Mouse (Mus musculus): ENCODE measurements at regions not wholly inside any gene's neighbourhood (a gene's known extent, or its start where the extent isn't known, plus 50 kb on each side); places are given as distances from the start of the nearest gene placed in this dataset.
A peak's percentile ranks its signal among the peaks of the same experiment; 100 is the strongest.
"Not testable (repeated sequence)": the region's sequence is repeated elsewhere in the genome, so short reads cannot be mapped to it uniquely, and the experiment has no call there.

- no peak for DNase-seq (ENCODE audit: low read depth)
Observed at GRCm38 (mm10) chr1:189156906-189157305, 149.3 kb upstream of the Kctd3 start.

GRCm38 (mm10) chr1:189154376-189154775 lies 146.7 kb upstream of the Kctd3 start:
- no peak for DNase-seq (ENCODE audit: low read depth)

GRCm38 (mm10) chr1:189153150-189153549 lies 145.5 kb upstream of the Kctd3 start:
- DNase-seq (ENCODE audit: low read depth) = no peak

DNA sequence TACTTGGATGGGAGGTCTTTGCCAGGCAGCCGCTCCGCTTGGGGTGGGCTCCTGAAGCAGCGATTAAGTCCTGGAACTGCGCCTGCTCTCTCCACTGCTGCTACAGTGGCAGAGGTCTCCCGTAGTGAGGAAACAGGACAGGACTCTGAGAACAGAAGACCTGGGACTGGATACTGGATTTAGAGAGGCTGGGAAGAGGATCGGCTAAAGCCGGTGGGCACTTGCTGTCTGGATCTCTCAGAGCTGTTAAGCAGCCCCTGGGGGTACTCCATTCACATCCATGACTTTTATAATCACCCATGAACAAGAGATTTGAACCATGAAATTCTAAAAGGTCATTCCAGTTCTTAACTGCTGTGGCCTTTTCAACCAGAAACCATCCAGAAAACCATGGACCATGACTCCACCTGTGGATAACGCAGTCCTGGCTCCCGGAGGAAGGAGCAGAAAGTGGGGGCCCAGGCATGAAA lies 135.4 kb upstream of the Kctd3 start:
- DNase-seq (ENCODE audit: low read depth) = no peak

- no peak for DNase-seq (ENCODE audit: low read depth)
Observed at GRCm38 (mm10) chr1:189142551-189142950, 134.9 kb upstream of the Kctd3 start.

DNA sequence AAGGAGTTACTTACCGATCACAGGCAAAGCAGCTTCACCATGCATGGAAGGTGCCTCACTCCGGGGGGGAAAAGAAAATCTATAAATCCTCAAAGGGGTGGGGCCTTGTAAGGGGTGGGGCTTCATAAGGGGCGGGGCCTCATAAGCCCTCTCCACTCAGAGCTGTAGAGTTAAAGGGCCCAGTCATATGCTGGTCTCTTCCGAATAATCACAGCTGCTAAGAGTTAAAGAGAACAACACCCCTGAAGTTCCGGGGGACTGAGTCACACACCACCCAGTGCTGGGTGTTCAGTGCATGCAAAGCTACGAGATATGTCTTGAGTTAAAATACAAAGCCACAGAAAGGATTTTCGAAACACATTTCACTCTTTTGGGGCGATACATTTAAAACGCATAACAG lies 134.1 kb upstream of the Kctd3 start:
- DNase-seq (ENCODE audit: low read depth) = peak; percentile 81

GRCm38 (mm10) chr1:189136731-189137385 lies 129.2 kb upstream of the Kctd3 start:
- DNase-seq (ENCODE audit: low read depth) = no peak

GRCm38 (mm10) chr1:189135826-189136225 lies 128.2 kb upstream of the Kctd3 start:
- DNase-seq (ENCODE audit: low read depth) = no peak

- no peak for DNase-seq (ENCODE audit: low read depth)
Observed at GRCm38 (mm10) chr1:189128706-189129105, 121.1 kb upstream of the Kctd3 start.

DNA sequence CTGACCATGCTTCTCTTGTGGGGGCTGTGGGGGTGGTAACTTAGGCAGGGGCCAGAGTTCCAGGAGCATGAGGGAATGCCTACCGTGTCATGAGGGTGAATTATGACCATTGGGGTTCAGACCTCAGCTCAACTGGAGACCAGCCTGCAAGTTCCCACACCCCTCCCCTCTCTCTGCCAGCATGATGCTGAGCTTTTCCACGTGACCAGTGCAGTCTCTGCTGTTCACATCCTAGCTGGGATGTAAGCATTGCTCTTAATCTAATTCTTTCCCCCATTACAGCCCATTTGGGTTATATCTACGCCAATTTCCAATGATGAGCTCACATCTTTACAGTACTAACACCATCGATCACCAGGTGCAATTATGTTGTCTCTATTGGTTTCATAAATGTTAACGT lies 120.6 kb upstream of the Kctd3 start:
- not testable (repeated sequence) for DNase-seq (ENCODE audit: low read depth)

- DNase-seq (ENCODE audit: low read depth) = no peak
Observed at GRCm38 (mm10) chr1:189127367-189127766, 119.7 kb upstream of the Kctd3 start.

DNA sequence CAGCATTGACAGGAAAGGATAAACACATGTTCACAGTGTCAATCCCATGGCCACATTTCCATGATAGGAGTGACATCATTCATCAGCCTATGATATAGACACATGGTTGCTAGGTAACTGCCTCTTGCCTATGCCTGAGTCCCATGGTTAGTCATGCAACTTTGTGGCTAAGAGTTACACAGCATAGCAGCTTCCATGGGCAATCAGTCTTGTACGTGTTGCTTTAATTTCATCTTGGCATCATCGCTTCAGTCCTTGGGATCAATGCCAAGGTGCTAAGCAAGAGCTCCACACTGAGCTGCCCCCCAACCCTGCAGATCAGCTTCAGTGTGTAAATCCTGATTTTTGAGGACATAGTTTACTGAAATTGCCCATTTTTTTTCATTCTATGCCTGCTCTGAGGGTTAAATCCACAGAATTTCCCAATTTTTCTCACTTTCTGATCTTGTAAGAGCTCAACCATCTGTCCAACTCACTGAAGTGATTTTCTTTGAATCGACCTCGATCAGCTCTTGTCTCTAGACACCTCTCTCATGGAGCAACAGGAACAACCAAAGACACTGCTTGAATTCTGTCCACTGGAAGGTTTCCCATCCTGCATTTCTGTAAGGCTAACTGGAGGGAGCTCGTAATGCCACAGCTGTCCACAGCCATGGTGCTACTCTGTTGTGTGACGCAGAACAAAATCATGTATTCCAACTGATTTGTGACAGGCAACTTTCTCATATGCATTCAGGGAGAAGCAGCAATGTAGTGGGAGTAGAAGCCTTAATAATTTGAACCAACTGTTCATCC lies 112.5 kb upstream of the Kctd3 start:
- peak; percentile 86 for DNase-seq (ENCODE audit: low read depth)

- DNase-seq (ENCODE audit: low read depth) = not testable (repeated sequence)
Observed at GRCm38 (mm10) chr1:189119005-189119404, 111.4 kb upstream of the Kctd3 start.

GRCm38 (mm10) chr1:189118582-189118981 lies 110.9 kb upstream of the Kctd3 start:
- DNase-seq (ENCODE audit: low read depth) = no peak

DNA sequence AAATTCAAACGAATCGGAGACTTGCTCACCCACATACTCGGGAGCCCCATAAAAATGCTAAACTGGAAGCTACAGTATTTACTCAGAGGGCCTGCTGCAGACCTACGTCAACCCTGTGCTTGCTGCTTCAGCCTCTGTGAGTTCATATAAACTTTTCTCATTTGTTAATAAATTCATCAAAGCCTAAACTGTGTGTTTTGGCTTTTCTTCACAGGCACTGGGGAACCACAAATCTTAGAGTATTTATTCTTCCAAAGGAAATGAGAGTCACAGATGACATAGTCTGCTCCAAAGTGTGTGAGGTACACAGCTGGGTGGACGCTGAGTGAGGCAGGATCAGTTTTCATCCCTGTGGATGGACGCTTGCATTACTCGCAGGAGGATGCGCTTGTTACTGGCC lies 108.3 kb upstream of the Kctd3 start:
- DNase-seq (ENCODE audit: low read depth) = no peak

DNA sequence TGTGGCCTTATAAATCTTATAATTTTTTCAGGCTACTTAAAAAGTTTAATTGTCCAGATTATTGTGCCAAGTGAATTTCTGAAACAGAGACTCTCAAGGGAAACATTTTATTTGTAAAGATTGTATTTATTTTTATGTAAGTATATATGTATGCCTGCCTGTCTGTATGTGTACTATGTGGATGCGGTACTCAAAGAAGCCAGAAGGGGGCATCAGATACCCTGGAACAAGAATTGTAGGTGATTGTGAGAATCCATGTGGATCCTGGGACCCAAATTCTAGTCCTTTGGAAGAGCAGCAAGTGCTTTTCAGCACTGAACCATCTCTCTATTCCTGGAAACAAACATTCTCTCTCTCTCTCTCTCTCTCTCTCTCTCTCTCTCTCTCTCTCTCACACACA lies 107.6 kb upstream of the Kctd3 start:
- no peak for DNase-seq (ENCODE audit: low read depth)

DNA sequence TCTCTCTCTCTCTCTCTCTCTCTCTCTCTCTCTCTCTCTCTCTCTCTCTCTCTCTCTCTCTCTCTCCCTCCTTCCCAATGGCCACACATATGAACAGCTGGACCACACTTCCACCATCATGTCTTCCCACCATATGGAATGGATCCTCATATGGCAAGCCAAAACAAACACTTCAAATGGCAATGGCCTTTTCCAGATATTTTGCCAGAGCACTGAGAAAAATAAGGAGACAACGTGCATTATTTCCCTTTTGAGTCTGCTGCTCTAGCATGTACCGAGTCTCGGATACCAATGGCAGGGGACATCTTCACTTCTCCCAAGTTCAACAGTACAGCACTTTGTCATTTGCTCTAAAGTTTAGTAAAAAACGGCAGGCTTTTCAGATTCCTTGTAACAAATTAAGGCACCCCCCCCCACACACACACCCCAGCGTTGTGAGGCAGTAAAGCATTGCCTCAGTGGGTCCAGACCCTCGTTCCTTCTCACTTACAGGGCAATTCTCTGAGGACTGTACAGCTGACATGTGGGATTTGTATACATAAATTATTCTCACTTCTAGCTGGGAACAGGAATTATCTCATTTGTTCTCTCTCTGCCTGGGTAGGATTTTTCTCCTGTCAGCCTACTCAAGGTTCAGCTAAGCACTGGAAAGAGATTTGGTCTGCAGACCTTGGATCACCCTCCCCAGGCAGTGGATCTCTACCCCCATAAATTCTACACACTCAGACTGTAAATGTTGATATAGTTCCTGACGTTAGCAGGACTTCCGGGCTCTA lies 100.8 kb upstream of the Kctd3 start:
- DNase-seq (ENCODE audit: low read depth) = no peak

GRCm38 (mm10) chr1:189107841-189108240 lies 100.2 kb upstream of the Kctd3 start:
- no peak for DNase-seq (ENCODE audit: low read depth)

DNA sequence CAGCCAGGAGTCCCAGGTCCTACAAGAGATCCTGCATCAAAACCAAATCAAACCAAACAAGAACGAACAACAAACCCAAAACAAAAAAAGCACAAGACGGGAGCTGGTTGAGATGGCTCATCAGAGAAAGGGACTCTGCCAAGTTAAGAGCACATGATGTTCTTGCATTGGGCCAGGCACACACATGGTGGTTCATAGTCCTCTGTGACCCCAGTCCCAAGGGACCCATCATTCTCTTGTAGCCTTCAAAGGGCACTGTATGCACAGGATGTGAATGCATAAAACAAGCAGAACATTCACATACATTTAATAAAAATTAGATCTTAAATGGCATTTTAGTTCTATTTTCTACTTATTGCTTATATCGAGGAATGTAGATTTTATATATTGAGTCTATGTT lies 99.5 kb upstream of the Kctd3 start:
- DNase-seq (ENCODE audit: low read depth) = peak; percentile 78

- no peak for DNase-seq (ENCODE audit: low read depth)
Observed at GRCm38 (mm10) chr1:189105276-189105675, 97.6 kb upstream of the Kctd3 start.

DNA sequence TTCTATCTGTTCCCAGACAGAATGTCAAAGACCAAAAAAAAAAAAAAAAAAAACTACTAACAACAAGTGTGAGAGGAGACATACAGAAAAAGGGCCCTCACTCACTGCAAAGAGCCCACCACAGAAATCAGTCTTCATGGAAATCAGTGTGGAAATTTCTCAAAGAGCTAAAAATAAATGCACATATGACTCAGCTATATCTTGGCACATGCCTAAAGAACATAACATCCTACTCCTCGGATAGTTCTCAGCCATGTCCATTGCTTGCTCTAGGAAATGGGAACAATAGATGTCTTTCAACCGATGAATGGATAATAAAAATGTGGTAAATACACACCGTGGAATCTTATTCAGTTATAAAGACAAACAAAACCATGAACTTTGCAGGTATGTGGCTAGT lies 95.1 kb upstream of the Kctd3 start:
- DNase-seq (ENCODE audit: low read depth) = peak; percentile 73

DNA sequence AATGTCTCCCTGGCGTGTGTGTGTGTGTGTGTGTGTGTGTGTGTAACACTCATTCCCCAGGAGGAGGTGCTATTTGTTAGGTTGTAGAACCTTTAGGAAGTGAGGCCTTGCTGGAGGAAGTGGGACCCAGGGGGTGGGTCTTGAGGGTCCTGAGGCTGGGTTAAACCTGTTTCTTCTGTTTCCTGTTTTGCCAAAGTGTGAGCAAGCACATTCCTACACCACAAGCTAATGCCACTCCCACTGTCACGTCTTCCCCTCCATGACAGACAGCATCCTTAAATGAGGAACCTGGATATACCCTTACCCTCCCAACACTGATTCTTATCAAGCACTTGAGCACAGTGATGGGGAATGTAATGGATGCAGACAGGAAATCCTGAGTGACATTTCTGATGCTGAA lies 91.5 kb upstream of the Kctd3 start:
- DNase-seq (ENCODE audit: low read depth) = no peak

- no peak for DNase-seq (ENCODE audit: low read depth)
Observed at GRCm38 (mm10) chr1:189092819-189093218, 85.2 kb upstream of the Kctd3 start.
